Mouse (Mus musculus) v-Abl transformed pro-B cells (cell line): ENCODE data around the gene Mef2c.

Experiments used
- in situ Hi-C, 2 experiments: fragments of 400-800 bp; cut with MboI; formaldehyde crosslinking; loops; one replicate each; pipeline ENCODE4 v1.15.1; 2025; ENCODE audit not compliant: unreplicated experiment in 2 of 2

Mef2c gene

GRCm38 (mm10) chr13:83524159-83524901 is 20.5 kb downstream of the Mef2c start:
- in situ Hi-C loops = loop anchor here (5.0 to 10.0 kb wide), 4 partner anchors 412 to 1580 kb away; no protein-coding TSS in a partner anchor

- in situ Hi-C loops = loop anchor here (5.0 to 25.0 kb wide), 6 partner anchors 127 to 1738 kb away; partner anchors contain the start of gene Cetn3 (in 1 of the 2)
These were observed 21.3 kb downstream of the Mef2c start for GRCm38 (mm10) chr13:83524902-83525715.

GRCm38 (mm10) chr13:83525716-83526005 is 21.8 kb downstream of the Mef2c start:
- in situ Hi-C loops = loop anchor here (5.0 to 25.0 kb wide), 4 partner anchors 127 to 1738 kb away; partner anchors contain the start of gene Cetn3 (in 1 of the 2)

GRCm38 (mm10) chr13:83526066-83526465 is 22.2 kb downstream of the Mef2c start:
- in situ Hi-C loops = loop anchor here (5.0 to 25.0 kb wide), 4 partner anchors 126 to 1739 kb away; partner anchors contain the start of gene Cetn3 (in 1 of the 2)

GRCm38 (mm10) chr13:83527921-83528320 is 24.1 kb downstream of the Mef2c start:
- in situ Hi-C loops = loop anchor here (5.0 to 25.0 kb wide), 4 partner anchors 124 to 1741 kb away; partner anchors contain the start of gene Cetn3 (in 1 of the 2)

- in situ Hi-C loops = loop anchor here (5.0 to 25.0 kb wide), 7 partner anchors 42 to 1743 kb away; partner anchors contain the start of gene Cetn3 (in 1 of the 2)
These were observed 26.0 kb downstream of the Mef2c start for GRCm38 (mm10) chr13:83529729-83530314.

- in situ Hi-C loops = loop anchor here (5.0 to 25.0 kb wide), 4 partner anchors 41 to 1744 kb away; partner anchors contain the start of gene Cetn3 (in 1 of the 2)
These were observed 27.1 kb downstream of the Mef2c start for GRCm38 (mm10) chr13:83530889-83531288.

- in situ Hi-C loops = loop anchor here (5.0 to 25.0 kb wide), 4 partner anchors 40 to 1745 kb away; partner anchors contain the start of gene Cetn3 (in 1 of the 2)
These were observed 28.2 kb downstream of the Mef2c start for GRCm38 (mm10) chr13:83531968-83532591.

GRCm38 (mm10) chr13:83536361-83536760 is 32.5 kb downstream of the Mef2c start:
- in situ Hi-C loops = loop anchor here in 1 of 2 experiments (10.0 to 25.0 kb wide), 2 partner anchors 68 to 1749 kb away; partner anchors contain the start of gene Cetn3

- in situ Hi-C loops = loop anchor here in 1 of 2 experiments (10.0 to 25.0 kb wide), 2 partner anchors 68 to 1750 kb away; partner anchors contain the start of gene Cetn3
These were observed 33.3 kb downstream of the Mef2c start for GRCm38 (mm10) chr13:83537163-83537562.

GRCm38 (mm10) chr13:83539921-83540320 is 36.1 kb downstream of the Mef2c start:
- in situ Hi-C loops = loop anchor here in 1 of 2 experiments (10.0 to 25.0 kb wide), 2 partner anchors 65 to 1753 kb away; partner anchors contain the start of gene Cetn3

- in situ Hi-C loops = loop anchor here in 1 of 2 experiments (25.0 kb wide), 1 partner anchor 1755 kb away; the partner anchor contains the start of gene Cetn3
These were observed 38.8 kb downstream of the Mef2c start for GRCm38 (mm10) chr13:83542666-83543065.

GRCm38 (mm10) chr13:83544707-83545106 is 40.9 kb downstream of the Mef2c start:
- in situ Hi-C loops = loop anchor here in 1 of 2 experiments (25.0 kb wide), 1 partner anchor 1757 kb away; the partner anchor contains the start of gene Cetn3

GRCm38 (mm10) chr13:83546876-83547275 is 43.0 kb downstream of the Mef2c start:
- in situ Hi-C loops = loop anchor here in 1 of 2 experiments (25.0 kb wide), 1 partner anchor 1760 kb away; the partner anchor contains the start of gene Cetn3

GRCm38 (mm10) chr13:83551259-83551658 is 47.4 kb downstream of the Mef2c start:
- in situ Hi-C loops = loop anchor here in 1 of 2 experiments (25.0 kb wide), 1 partner anchor 1764 kb away; the partner anchor contains the start of gene Cetn3

GRCm38 (mm10) chr13:83552051-83552450 is 48.2 kb downstream of the Mef2c start:
- in situ Hi-C loops = loop anchor here in 1 of 2 experiments (25.0 kb wide), 1 partner anchor 1765 kb away; the partner anchor contains the start of gene Cetn3

- in situ Hi-C loops = loop anchor here in 1 of 2 experiments (25.0 kb wide), 1 partner anchor 1776 kb away; the partner anchor contains the start of gene Cetn3
These were observed 59.4 kb downstream of the Mef2c start for GRCm38 (mm10) chr13:83563261-83563660.

- in situ Hi-C loops = loop anchor here in 1 of 2 experiments (25.0 kb wide), 1 partner anchor 1778 kb away; the partner anchor contains the start of gene Cetn3
These were observed 61.9 kb downstream of the Mef2c start for GRCm38 (mm10) chr13:83565732-83566131.

GRCm38 (mm10) chr13:83566180-83566579 is 62.3 kb downstream of the Mef2c start:
- in situ Hi-C loops = loop anchor here in 1 of 2 experiments (25.0 kb wide), 1 partner anchor 1779 kb away; the partner anchor contains the start of gene Cetn3
